Mouse (Mus musculus): ENCODE results near the gene Sh2d1b1.
"Not testable (repeated sequence)": the region's sequence is repeated elsewhere in the genome, so short reads cannot be mapped to it uniquely, and the experiment has no call there.

Sh2d1b1 gene

GRCm38 (mm10) chr1:170277016-170277415 lies at the start of gene Sh2d1b1:
Gene Sh2d1b1, plus strand, starts transcription at chr1:170277320.
- no peak for DNase-seq

- not testable (repeated sequence) for DNase-seq
These were observed 44.4 kb upstream of the Sh2d1b1 start, which contains the start of gene Sh2d1b2 for GRCm38 (mm10) chr1:170232688-170233087. Gene Sh2d1b2, plus strand, starts transcription at chr1:170232749.

DNA sequence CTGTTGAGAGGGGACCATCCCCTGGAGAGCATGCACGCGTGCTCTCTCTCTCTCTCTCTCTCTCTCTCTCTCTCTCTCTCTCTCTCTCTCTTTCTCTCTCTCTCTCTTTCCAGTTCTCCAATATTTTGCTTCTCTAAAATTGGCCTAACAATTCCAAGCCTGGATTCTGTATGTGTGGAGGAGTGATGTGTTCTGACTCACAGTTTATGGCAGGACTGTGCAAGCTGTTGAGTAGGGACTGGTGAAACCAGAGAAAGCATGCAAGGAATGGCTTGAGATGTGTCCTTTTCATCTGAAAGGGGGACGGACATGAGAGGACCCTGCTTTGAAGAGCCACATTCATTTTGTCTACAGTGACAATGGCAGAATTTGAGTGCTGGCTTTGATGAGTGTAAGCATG lies 32.1 kb upstream of the Sh2d1b1 start:
- DNase-seq, result no peak

- no peak for DNase-seq
These were observed 22.1 kb upstream of the Sh2d1b1 start for GRCm38 (mm10) chr1:170254893-170255559.

DNA sequence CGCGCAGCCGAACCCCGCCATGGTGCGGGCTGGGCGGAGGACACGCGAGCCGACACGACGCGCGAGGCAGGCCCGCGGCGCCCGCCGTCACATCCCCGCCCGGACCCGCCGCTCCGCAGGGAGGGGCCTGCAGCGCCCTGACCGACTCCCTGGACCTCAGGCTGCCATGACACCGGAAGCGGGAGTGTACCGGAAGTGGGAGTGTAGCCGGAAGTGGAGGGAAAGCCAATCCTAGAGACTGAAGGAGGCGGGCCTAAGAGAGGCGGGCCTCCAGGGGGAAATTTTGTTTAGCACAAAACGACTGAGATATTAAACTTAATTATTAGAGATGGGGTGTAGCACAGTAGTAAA lies 21.6 kb upstream of the Sh2d1b1 start:
- peak; percentile 90 to 91 for DNase-seq

GRCm38 (mm10) chr1:170270281-170270680 lies 6.8 kb upstream of the Sh2d1b1 start:
- DNase-seq, result no peak

DNA sequence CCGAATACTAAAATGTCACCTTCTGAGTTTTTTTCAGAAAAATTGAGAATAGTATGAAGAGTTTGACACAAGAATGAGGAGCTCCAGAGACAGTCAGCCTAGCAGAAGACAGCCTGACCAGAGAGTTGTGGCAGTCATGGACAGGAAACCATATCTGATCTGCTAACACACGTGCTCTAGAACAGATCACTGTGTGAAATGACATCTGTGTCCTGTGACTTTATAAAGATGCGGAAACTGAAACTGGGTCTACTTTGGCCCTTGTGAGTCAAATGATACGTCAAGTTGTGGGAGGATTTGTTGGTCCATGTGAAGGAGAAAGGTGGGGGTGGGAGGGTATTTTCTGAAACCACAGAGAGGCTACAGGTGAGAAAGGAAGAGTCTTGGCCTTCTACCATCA lies 6.4 kb upstream of the Sh2d1b1 start:
- no peak for DNase-seq

DNA sequence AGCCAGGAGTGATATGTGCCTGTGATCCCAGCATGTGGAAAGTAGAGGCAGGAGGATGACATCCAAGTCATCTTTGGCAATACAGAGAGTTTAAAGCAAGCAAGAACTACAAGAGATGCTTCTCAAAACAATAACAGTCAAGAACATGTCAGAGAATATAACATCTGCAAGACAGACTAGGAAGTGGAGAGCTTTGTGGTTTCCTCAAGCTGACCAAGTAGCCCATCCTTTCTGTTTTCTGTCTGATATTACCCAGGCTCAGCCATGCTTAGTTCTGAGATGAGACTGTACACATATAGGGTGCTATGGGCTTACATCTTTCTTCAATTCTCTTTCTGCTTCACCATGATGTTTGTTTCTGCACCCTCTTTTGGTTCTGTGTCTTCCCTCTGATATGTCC lies 3.9 kb upstream of the Sh2d1b1 start:
- no peak for DNase-seq

GRCm38 (mm10) chr1:170282415-170283129 lies 5.5 kb downstream of the Sh2d1b1 start:
- no peak for DNase-seq

- peak; percentile 76 to 83 for DNase-seq
These were observed 15.3 kb downstream of the Sh2d1b1 start for GRCm38 (mm10) chr1:170292239-170292951.

DNA sequence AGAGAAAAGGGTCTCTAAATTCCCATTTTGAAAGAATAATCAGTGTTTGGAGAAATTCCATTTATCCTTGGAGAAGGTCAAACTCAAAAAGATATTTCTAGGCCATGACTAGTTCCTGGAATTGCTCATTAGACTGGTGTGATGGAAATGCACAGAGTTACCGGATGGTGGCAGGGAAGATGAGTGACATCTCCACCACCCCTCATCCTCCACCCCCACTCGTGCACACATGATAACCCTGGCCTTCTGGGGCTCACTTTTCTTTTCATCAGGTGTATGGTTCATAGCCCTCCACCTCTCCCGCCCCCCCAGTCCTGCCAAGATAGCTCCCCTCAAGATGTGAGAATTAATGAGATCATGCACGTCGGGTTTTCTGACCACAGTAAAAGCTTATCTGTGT lies 16.1 kb downstream of the Sh2d1b1 start:
- peak in 1 of 2 experiments; percentile 12 for DNase-seq

- DNase-seq, result no peak
These were observed 17.9 kb downstream of the Sh2d1b1 start for GRCm38 (mm10) chr1:170294786-170295570.

DNA sequence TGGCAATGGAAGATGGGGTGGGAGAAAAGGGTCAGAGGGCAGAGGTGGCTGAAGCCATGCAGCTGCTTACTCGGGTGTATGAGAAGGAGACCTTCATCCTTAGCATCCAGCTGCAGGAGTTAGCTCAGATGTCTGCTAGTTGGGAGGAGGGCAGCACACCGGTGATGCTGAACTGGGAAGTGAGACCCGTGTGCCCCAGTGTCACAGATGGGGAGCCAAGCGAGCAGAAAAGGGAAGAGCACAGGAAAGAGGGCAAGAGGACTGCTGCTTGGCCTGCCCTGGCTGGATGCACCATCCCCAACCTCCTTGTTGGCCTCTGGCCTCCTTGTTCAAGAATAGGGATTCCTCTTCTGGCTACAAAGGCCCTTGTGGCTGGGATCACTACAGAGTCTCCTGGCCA lies 22.4 kb downstream of the Sh2d1b1 start:
- no peak for DNase-seq

GRCm38 (mm10) chr1:170301686-170302085 lies 24.6 kb downstream of the Sh2d1b1 start:
- DNase-seq, result no peak

- DNase-seq, result no peak
These were observed 25.3 kb downstream of the Sh2d1b1 start for GRCm38 (mm10) chr1:170302456-170302855.

- no peak for DNase-seq
These were observed 26.0 kb downstream of the Sh2d1b1 start for GRCm38 (mm10) chr1:170303103-170303502.

- DNase-seq, result no peak
These were observed 27.9 kb downstream of the Sh2d1b1 start for GRCm38 (mm10) chr1:170305002-170305401.

- DNase-seq, result no peak
These were observed 29.1 kb downstream of the Sh2d1b1 start, which contains the start of gene Gm7694 for GRCm38 (mm10) chr1:170306232-170306631. Gene Gm7694, minus strand, starts transcription at chr1:170306332.

GRCm38 (mm10) chr1:170308503-170308902 lies 31.4 kb downstream of the Sh2d1b1 start, which contains the start of gene Spata46:
Gene Spata46, plus strand, starts transcription at chr1:170308803.
- no peak for DNase-seq

- no peak for DNase-seq
These were observed 34.3 kb downstream of the Sh2d1b1 start for GRCm38 (mm10) chr1:170311431-170311830.

DNA sequence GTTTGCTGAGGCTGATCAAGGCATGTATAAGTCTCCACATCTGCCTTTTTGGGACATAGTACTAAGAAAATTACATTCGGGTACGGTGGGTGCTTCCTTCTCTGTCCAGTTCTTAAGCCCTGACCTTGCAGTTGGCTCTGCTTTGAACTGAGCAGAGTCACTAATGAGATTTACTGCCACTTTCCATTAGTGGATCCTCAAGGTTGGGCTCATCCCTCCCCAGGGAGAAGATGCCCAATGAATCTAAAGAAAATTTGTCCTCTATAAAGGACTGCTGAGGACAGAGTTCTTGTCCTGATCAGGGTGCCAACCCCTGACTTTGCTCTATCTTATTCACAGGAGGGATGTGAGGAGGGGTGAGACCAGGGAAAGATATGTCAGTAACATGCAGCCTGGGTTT lies 44.9 kb downstream of the Sh2d1b1 start:
- DNase-seq, result no peak

GRCm38 (mm10) chr1:170323001-170323400 lies 45.9 kb downstream of the Sh2d1b1 start:
- DNase-seq, result no peak

- no peak for DNase-seq
These were observed 47.2 kb downstream of the Sh2d1b1 start for GRCm38 (mm10) chr1:170324312-170324711.
